Mouse (Mus musculus): ENCODE results near the gene Pcsk7. TPM values are rescaled to one million over a fixed set of nuclear protein-coding genes. Genes with fewer than 3 reads are reported as not detected.

Pcsk7 gene
- 10 to 100 TPM; 26.1 to 31.0 TPM for total RNA-seq (2021)
- long read RNA-seq, transcript Pcsk7-201 (17 exons, 3,876 nt) = major isoform, 7 of 16 reads
- long read RNA-seq, partial matches to known transcripts = 3 of 16 reads
- long read RNA-seq, other reads (novel, unspliced or antisense) = 5 of 16 reads

DNA sequence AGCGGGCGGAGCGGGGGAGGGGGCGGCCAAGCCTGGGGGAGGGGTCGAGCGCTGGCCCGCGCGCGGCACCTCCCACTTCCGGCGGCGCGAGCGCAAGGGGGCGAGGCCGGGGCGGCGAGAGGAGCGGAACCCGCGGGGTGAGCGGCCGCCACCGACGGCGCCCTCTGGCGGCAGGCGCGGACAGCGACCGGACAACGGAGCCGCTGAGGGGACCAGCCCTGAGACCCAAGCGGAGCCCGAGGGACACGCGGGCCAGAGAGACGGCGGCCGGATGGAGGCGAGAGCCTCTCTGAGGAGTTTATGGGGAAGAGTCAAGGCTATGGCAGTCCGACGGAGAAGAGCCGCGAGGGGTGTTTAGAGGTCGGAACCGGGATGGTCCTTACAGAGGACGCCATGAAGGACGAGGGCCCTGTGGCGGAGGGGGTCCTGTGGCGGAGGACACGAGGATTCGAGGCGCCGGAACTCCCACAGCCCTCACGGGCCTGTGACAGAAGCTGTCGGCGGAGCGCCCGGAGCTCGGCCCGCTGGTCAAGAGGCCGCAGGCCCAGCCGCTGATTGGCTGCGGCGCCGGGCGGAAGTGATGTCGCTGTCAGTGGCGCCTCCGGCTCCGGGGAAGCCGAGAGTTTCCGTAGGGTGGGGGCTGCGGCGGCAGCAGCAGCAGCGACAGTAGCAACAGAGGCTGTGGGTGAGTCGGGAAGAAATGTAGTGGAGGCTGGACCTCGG lies at the start of gene Pcsk7, which contains the start of gene Rnf214:
Gene Pcsk7 (plus strand): TSS at position 143 of the 723 bp plus-strand sequence.
Gene Rnf214 (minus strand): TSS at position 557 of the 723 bp plus-strand sequence.
- DNase-seq (ENCODE audit: low spot score in 2 of 2) = peak; percentile 90 to 94

DNA sequence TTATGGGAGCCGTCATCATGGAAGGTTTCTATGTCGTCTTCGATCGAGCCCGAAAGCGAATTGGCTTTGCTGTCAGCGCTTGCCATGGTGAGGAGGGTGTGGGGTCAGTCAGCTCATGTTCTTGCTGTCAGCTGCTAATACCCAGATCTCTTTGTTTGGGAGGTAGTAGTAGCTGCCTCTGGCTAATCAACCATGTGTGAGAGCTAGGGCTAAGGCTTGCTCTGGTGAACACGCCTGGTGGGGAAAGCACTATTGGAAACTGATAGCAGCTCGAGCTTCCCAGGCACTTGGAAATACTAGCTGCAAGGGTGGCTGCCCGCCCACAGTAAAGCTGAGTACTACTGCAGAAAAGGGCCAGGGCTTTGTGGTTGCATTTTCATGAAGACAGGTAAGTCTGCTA lies 46.9 kb upstream of the Pcsk7 start:
- DNase-seq (ENCODE audit: low spot score in 2 of 2) = no peak

GRCm38 (mm10) chr9:45861813-45862212 lies 44.5 kb upstream of the Pcsk7 start:
- DNase-seq (ENCODE audit: low spot score in 2 of 2) = no peak

DNA sequence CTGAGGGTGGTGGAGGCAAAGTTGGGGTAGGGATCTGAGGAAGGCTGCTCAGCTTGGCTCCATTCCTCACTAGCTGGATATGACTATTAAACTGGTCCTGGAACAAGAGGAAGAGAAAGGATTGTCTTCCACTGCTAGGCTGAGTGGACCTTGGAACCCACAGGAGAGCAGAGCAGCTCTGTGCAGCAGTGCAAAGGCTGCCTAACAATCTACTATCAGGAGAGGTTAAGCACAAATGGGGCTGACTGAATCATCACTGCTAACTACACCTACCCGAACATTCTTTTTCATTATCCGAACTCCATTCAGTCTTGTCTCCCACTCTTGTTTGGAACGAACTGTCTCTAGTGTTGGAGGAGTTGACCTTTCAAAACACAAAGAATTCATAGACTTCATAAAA lies 37.1 kb upstream of the Pcsk7 start:
- DNase-seq (ENCODE audit: low spot score in 2 of 2) = no peak

- no peak for DNase-seq (ENCODE audit: low spot score in 2 of 2)
Observed at GRCm38 (mm10) chr9:45870265-45870664, 36.0 kb upstream of the Pcsk7 start.

GRCm38 (mm10) chr9:45877928-45878327 lies 28.4 kb upstream of the Pcsk7 start:
- no peak for DNase-seq (ENCODE audit: low spot score in 2 of 2)

DNA sequence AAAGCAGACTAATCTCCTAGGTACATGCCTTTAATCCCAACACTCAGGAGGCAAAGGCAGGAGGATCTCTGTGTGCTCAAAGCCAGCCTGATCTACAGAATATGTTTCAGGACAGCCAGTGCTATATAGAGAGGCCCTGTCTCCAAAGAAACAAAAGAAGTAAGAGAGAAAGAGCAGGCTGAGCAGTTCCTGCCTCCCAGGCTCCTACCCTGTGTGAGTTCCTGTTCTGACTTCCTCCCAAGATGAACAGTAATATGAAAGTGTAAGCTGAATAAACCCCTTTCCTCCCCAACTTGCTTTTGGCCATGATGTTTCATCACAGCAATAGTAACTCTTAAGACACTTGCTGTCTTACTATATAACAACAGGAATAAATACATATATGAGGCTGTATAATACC lies 12.6 kb upstream of the Pcsk7 start:
- DNase-seq (ENCODE audit: low spot score in 2 of 2) = no peak

- DNase-seq (ENCODE audit: low spot score in 2 of 2) = no peak
Observed at GRCm38 (mm10) chr9:45905196-45905595, 1.1 kb upstream of the Pcsk7 start.

- DNase-seq (ENCODE audit: low spot score in 2 of 2) = peak; percentile 36 to 52
Observed at GRCm38 (mm10) chr9:45905811-45906237, 473 bp upstream of the Pcsk7 start.

- no peak for DNase-seq (ENCODE audit: low spot score in 2 of 2)
Observed at GRCm38 (mm10) chr9:45907078-45907428, 756 bp downstream of the Pcsk7 start.

GRCm38 (mm10) chr9:45910995-45911394 lies 4.7 kb downstream of the Pcsk7 start:
- DNase-seq (ENCODE audit: low spot score in 2 of 2) = no peak

DNA sequence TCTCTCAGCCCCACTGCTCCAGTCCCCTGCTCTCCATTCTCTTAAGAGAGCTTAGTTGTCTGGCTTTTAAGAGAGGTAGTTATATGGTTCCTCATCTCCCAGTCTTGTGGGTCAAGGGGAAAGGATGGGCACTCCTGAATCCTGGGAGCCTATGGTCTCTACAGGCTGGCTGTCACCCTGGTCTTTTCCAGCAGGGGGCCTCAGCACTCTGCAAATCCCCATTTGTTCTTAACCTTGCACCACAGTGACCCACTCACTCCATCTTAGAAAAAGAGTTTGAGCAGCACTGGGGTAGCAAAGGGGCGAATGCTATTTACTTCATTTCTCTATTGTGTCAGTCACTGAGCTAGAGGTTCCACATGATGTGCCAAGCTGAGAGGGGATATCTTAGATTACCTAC lies 5.4 kb downstream of the Pcsk7 start:
- DNase-seq (ENCODE audit: low spot score in 2 of 2) = peak; percentile 64

- DNase-seq (ENCODE audit: low spot score in 2 of 2) = no peak
Observed at GRCm38 (mm10) chr9:45915659-45916058, 9.4 kb downstream of the Pcsk7 start.

- peak; percentile 73 to 79 for DNase-seq (ENCODE audit: low spot score in 2 of 2)
Observed at GRCm38 (mm10) chr9:45917041-45917934, 11.0 kb downstream of the Pcsk7 start.

- DNase-seq (ENCODE audit: low spot score in 2 of 2) = no peak
Observed at GRCm38 (mm10) chr9:45919895-45920294, 13.6 kb downstream of the Pcsk7 start.

DNA sequence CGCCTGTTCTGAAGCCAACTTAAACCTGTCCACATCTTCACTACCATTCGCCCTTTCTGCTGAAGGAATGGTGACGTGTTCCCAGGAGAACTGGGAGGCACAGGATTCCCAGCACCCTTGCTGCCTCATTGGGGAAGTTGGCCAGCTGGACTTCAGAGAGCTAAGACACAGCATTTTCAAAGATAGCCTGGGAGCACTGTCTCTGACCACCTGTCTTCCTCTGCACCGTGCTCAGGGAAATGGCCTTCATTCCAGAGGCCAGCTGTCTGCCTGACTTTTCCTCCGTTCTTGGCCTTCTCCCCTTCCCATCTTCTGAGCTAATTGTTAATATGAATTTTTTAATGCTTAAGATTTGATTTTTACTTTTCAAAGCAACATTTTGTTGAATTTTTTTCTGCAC lies 23.0 kb downstream of the Pcsk7 start:
- no peak for DNase-seq (ENCODE audit: low spot score in 2 of 2)

GRCm38 (mm10) chr9:45931958-45932357 lies 25.7 kb downstream of the Pcsk7 start:
- no peak for DNase-seq (ENCODE audit: low spot score in 2 of 2)

DNA sequence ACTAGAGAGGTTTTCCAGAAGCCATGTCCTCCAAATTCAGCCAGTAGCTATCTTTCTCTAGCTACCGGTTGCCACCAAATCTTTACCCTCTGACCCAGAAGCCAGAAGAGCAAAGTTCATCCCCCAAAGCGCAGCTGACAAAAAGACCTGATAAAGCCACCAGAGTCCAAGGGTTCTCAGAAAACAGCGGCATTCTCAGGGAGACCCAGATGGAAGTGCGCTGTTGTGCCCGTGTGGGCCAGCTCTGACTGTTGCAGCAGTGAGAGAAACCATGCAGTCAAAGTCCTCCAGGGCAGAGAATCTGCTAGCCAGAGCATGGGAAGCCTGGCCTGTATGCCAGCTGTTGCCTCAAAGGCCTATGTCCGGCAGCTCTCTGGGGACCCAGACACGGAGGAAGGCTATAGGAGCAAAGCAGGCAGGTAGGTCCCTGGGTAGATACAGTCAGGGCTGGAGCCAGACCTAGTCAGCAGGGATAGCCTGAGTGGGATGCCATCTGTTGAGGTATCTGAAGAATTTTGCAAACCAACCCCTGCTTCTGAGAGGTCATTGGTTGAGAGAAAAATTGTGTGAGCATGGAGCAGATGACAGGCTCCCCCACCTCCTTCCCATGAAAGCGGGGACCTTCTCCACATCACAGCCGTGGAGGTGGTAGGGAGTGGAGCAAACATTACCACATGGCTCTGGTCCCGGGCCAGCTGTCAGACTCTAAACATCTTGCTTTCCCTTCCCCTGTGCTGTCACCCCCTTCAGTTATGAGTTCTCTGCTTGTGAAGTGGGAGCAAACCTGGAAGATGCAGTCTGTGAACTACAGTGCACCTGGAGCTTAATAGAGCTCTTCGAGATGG lies 26.5 kb downstream of the Pcsk7 start:
- DNase-seq (ENCODE audit: low spot score in 2 of 2) = peak in 1 of 2 experiments; percentile 48

DNA sequence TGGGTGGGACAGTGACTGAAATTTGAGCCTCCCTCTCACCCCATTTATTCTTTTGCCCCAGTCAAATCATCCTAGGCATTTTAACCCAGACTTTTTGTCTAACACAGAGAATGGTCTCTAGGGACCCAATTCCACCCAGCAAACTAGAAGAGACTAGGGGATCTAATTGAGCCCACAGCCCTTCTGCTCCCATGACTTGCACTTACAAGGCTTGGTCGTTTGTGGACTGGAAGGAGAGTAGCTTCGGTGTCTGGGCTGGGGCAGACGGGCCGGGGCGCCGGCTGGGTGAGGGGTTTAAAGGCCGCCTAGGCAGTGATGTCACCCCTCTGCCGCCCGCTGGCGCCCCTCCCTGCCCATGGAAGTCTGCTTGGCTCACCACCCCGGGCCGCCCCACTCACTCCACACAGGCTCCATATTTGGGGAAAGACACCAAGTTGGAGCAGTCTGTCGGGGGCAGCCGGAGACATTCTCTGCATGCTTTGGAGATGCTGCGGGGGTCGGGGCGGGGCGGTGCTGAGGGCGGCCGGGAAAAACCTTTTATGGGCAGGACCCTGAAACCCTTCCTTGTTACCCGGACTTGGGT lies 29.4 kb downstream of the Pcsk7 start, which contains the start of gene Tagln:
Gene Tagln (minus strand): TSS at position 431 of the 583 bp plus-strand sequence.
- no peak for DNase-seq (ENCODE audit: low spot score in 2 of 2)

- peak; percentile 67 to 70 for DNase-seq (ENCODE audit: low spot score in 2 of 2)
Observed at GRCm38 (mm10) chr9:45936883-45937282, 30.6 kb downstream of the Pcsk7 start.

DNA sequence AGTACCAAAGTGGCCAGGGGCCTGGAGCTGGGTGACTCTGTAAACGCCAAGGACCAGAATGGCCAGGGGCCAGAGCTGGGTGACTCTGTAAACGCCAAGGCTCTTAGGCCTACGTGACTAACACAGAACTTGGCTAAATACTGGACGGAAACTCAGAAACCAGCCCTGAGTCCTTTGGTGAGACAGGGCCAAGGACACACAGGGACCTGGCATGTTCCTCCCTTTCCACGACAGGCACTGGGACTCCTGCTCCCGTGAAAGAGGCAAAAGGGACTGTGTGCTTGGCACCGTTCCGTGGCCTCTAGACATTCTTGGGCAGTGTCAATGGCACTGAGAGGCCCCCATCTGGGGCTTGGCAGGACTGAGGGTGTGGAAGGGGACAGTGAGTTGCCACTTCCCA lies 31.8 kb downstream of the Pcsk7 start:
- no peak for DNase-seq (ENCODE audit: low spot score in 2 of 2)
